Mouse (Mus musculus) embryo, embryonic 9.5 days (tissue): ENCODE measurements at regions not wholly inside any gene's neighbourhood (a gene's known extent, or its start where the extent isn't known, plus 50 kb on each side); places are given as distances from the start of the nearest gene placed in this dataset.

ENCODE experiments used
- DNase-seq: peaks from one replicate; pipeline ENCODE4 v3.0.0-alpha.2; 2017; ENCODE audit errors: extremely low spot score

DNA sequence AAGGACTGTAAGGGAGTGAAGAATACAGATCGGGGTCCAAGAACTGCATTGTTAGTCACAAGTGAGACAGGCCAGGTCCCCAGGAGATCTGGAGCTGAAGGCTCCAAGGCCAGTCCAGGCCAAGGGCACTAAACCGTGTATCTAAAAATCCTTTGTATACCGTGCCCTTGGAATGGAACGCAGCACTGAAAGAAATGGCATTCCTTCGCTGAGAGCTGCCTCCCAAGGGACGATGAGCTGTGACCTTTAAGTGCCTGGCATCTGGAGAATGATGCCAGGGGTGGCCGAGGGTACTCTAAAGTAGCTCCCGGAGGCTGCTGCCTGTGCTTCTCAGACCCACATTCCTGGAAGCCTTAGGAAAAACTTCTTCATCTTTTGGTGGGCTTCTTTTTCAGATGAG lies 76.0 kb upstream of the Pkn2 start:
- no peak for DNase-seq

DNA sequence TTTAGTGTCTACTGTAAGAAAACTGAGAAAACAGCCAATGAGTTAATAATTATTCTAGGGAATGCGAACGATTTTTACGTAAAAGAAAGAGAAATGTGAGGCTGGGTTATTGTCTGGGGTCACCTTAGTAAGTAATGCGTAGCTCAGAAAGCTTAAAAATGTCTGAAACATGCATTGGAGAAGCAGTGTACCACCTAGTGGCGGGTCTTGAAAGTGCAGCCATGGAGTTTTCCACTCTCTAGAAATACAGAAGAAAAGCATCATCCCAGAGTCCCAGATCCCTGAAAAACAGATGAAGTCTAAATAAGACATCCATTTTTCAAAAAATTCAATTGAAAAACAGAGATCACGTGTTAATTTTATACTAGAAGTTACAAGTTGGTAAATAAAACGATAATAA lies 67.0 kb upstream of the Pkn2 start:
- DNase-seq, result peak; percentile 60

DNA sequence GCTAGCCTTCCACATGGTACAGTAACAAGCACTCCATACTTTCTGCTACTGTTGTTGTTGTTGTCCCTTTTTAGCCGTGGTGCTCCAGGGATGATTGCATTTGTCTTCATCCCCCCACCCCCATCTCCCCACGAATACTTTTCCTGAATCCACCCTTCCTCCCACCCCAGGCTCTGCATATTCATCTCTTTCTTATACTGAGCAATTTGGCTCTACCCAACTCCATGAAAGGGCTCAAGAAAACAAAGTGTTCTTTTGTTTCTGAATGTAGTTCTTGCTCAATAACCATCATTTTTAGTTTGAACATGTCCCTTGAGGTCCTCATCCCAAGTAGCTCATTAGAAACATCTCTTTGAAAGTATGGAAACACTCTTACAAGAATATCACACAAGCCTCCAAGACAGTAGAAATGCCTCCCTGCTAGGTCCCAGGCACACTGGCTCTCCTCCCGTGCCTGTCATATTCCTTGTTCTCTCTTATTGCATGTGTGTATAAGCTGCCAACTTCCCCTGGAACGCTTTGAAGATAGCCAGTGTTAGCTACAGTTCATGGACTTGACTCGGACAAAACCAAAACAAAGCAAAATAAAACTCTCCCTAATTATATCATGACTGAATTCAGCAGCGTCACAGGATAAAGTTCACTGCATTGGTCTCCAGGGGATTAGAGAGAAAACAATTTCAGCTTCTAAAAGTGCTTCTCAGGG lies 59.7 kb upstream of the Pkn2 start:
- no peak for DNase-seq

DNA sequence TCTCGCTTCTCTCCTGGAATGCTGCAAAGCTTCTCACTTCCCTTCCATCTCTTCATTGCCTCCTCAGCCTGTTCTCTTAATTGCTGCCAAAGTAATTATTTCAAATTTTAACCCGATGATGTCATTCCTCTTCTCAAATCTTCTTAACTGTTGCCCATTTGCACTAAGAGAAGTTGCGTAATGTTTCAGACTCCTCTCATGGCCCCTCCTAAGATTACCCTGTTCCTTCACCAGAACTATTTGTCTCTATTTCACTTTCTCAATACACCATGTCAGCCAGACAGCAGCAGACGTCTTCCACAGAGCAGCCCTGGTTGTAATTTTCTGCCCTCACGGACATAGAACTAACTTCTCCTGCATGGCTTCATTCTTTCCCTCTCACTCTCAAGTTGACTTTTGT lies 59.1 kb upstream of the Pkn2 start:
- no peak for DNase-seq

DNA sequence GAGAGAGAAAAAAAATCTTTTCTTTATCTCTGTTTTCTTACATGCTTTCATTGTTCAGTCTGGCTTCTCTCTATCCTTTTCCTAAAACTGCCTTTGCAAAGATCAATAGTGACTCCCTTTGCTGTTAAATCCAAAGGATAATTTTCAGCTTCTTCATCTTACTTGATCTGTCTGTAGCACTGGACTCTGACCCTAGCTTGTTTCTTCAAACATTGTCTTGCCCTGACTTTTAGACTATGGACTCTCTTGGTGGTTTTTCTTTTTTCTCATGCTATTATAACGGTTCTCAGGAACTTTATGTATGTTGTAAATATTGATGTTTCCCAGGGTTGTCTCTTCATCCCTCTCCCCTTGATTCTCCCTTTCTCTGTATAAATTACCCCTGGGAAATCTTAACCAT lies 58.0 kb upstream of the Pkn2 start:
- DNase-seq, result no peak

DNA sequence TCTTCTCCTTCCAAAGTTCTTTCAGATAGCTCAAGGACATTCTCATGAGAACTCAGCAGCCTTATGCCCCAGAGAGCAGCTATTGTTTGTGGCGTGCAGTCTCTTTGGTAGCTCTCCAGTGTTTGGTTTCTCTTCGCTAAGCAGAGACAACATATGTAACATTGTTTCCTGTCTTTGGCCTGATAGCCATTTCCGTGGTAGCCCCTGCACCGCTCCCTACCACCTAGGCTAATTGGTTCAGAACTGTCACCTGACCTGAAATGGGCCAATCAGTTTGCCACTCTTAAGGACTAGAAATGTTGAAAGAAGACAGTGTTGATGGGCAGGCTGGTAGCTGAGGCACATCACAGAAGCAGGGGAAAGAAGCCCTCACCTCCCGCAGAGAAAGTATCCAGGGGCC lies 54.1 kb upstream of the Pkn2 start:
- DNase-seq, result no peak

DNA sequence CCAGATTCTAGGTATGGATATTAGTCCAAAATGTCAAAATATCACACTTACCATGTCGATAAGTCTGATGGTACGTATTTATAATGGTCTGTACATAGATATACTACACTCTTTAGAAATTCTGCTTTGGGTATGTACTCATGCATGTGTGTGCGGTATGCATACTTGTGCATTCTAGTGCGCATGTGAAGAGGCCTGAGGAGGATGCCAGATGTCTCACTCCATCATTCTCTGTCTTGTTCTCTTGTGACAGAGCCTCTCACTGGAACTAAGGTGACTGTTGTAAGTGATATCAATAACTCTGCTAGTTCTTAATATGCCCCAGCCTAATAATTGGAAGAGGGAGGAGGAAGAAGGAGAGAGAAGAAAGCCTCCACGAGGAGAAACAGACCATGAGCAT lies 52.5 kb upstream of the Pkn2 start:
- DNase-seq, result no peak

DNA sequence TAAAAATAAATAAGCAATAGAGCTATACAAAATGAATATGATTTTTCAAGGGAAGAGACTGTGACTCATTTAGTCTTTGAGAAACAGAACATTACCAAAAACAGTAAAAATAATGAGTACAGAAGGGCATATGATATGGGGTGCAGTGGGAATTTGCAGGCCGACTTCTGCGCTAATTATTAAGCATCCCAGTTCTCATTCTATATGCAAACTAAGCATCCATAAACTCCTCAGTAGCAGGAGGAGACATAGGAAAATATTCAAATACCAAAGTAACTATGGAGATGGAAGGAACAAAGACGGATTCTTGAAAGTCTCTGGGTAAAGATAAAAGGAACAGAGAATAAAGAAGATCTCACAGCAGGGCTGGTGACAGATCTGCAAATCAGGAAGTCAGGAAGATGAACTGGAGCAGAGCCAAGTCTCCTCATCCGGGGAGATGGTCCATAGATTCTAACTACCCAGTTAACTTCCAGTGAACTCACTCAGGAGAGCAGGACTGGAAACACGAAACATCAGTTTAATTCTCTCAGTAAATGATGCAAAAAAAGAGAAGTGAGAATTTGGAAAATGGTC lies 52.0 kb upstream of the Pkn2 start:
- no peak for DNase-seq
